Mouse (Mus musculus) erythroblast, embryonic 14.5 days (primary cell): ENCODE data around the gene Prkag2. TPM values are rescaled to one million over a fixed set of nuclear protein-coding genes. Genes with fewer than 3 reads are reported as not detected.
"Not testable (repeated sequence)": the region's sequence is repeated elsewhere in the genome, so short reads cannot be mapped to it uniquely, and the experiment has no call there.

Experiments
- H3K27me3 ChIP-seq: 2 replicates; pipeline ENCODE4 v1.6.1; 2012; ENCODE audit warnings: inconsistent platforms; ENCODE audit not compliant: control insufficient read depth
- H3K36me3 ChIP-seq: 2 replicates; pipeline ENCODE4 v1.6.1; 2012; ENCODE audit warnings: mild to moderate bottlenecking, inconsistent platforms; ENCODE audit not compliant: control insufficient read depth
- H3K4me1 ChIP-seq: 2 replicates; pipeline ENCODE4 v1.6.1; 2012; ENCODE audit warnings: inconsistent platforms; ENCODE audit not compliant: control insufficient read depth
- H3K4me3 ChIP-seq: replicated peaks from 2 replicates; pipeline ENCODE3; 2012; ENCODE audit warnings: moderate library complexity, mild to moderate bottlenecking, inconsistent platforms
- H3K9me3 ChIP-seq: 2 replicates; pipeline ENCODE4 v1.6.1; 2012; ENCODE audit warnings: low read length, inconsistent platforms, mixed read lengths; ENCODE audit not compliant: control insufficient read depth
- GATA1 ChIP-seq: IDR thresholded peaks from 2 replicates; pipeline ENCODE4 v1.6.1; 2012; ENCODE audit warnings: low read length, inconsistent platforms, mixed read lengths
- TAL1 ChIP-seq: IDR thresholded peaks from 3 replicates; pipeline ENCODE4 v1.6.1; 2012; ENCODE audit warnings: low read length, inconsistent platforms, mixed read lengths
- polyA plus RNA-seq: library from polyadenylated mRNA; stranded (reverse); fragments of >175 nt; gene quantifications from 2 replicates; pipeline ENCODE4 v1.2.3, GENCODE M21; 2012

Prkag2 gene
- polyA plus RNA-seq, 1 experiment: 0.07 TPM

GRCm38 (mm10) chr5:25080438-25080945 lies 19.9 kb downstream of the Prkag2 start:
- no peaks in the 10 kb centered on the region for H3K4me1 ChIP-seq
- H3K4me3 ChIP-seq: no peak overlapping the region
- peaks cover 2% of the 10 kb centered on the region; the same call in 1 of the 2 replicates for H3K9me3 ChIP-seq
- H3K36me3 ChIP-seq: no peaks in the 10 kb centered on the region
- TF ChIP-seq TAL1: no peak
- no peak for TF ChIP-seq GATA1
- H3K27me3 ChIP-seq: no peaks in the 10 kb centered on the region

GRCm38 (mm10) chr5:25079766-25080265 lies 20.6 kb downstream of the Prkag2 start:
- Histone ChIP-seq H3K27me3 (no peaks in the 10 kb centered on the region), H3K4me1 (no peaks in the 10 kb centered on the region), H3K9me3 (peaks cover 2% of the 10 kb centered on the region; the same call in 1 of the 2 replicates), H3K4me3 (no peak overlapping the region), H3K36me3 (no peaks in the 10 kb centered on the region)
- TF ChIP-seq TAL1: no peak
- no peak for TF ChIP-seq GATA1

- TF ChIP-seq TAL1 (no peak), GATA1 (no peak)
- Histone ChIP-seq H3K4me1 (no peaks in the 10 kb centered on the region), H3K4me3 (no peak overlapping the region), H3K27me3 (no peaks in the 10 kb centered on the region), H3K36me3 (no peaks in the 10 kb centered on the region), H3K9me3 (peaks cover 2% of the 10 kb centered on the region; the same call in 1 of the 2 replicates)
Observed at GRCm38 (mm10) chr5:25077873-25078651, 22.4 kb downstream of the Prkag2 start.

- not testable (repeated sequence) for H3K27me3 ChIP-seq, H3K9me3 ChIP-seq, H3K4me3 ChIP-seq, H3K36me3 ChIP-seq, H3K4me1 ChIP-seq
Observed at GRCm38 (mm10) chr5:25077258-25077657, 23.2 kb downstream of the Prkag2 start.

GRCm38 (mm10) chr5:25075623-25076022 lies 24.8 kb downstream of the Prkag2 start:
- H3K27me3 ChIP-seq: no peaks in the 10 kb centered on the region
- TF ChIP-seq TAL1 (no peak), GATA1 (no peak)
- H3K36me3 ChIP-seq: no peaks in the 10 kb centered on the region
- peaks cover 2% of the 10 kb centered on the region; the same call in 1 of the 2 replicates for H3K9me3 ChIP-seq
- H3K4me3 ChIP-seq: no peak overlapping the region
- H3K4me1 ChIP-seq: no peaks in the 10 kb centered on the region

DNA sequence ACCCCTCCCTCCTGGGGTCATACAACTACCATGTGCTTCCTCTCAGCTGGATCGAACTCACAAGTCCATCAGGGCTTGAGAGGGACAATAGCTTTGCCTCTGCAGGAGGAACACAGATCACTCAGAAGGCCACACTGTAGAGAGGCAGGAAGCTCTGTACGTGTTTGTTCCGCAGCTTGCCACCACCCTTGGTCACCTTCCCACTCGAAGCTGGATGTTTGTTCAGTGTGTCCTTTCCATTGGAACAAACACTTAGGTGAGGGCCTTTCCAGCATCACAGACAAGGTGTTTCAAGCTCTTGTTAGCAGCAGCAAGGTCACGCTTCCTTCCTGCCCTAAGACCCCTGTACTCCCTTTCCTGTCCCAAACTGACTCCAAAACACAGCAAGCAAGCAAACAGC lies 30.6 kb downstream of the Prkag2 start:
- Histone ChIP-seq H3K4me3 (no peak overlapping the region), H3K27me3 (no peaks in the 10 kb centered on the region), H3K9me3 (no peaks in the 10 kb centered on the region), H3K4me1 (no peaks in the 10 kb centered on the region), H3K36me3 (no peaks in the 10 kb centered on the region)
- no peak for TF ChIP-seq TAL1
- TF ChIP-seq GATA1: no peak

DNA sequence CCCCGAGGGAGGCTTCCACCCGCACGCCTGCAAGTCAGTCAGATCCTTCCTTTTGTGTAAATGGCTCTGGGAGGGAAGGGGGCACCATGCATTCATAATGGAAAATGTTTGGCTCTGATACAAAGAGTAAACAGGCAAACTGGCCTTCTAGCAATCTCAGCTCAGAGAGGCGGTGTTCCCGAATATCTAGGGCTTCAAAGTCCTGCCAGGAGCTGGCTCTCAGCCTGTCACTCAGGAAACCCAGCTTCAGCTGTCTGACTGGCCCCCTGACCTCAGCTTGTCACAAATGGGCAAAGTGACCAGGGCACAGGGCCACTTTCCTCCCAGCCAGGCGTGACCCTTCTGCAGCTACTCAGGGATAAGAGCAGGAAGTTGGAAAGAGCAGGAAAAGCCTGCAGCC lies 33.3 kb downstream of the Prkag2 start:
- H3K9me3 ChIP-seq: no peaks in the 10 kb centered on the region
- H3K4me1 ChIP-seq: no peaks in the 10 kb centered on the region
- H3K27me3 ChIP-seq: no peaks in the 10 kb centered on the region
- H3K4me3 ChIP-seq: no peak overlapping the region
- TF ChIP-seq GATA1: no peak
- no peak for TF ChIP-seq TAL1
- H3K36me3 ChIP-seq: no peaks in the 10 kb centered on the region

GRCm38 (mm10) chr5:25064270-25065232 lies 35.9 kb downstream of the Prkag2 start:
- Histone ChIP-seq H3K4me1 (no peaks in the 10 kb centered on the region), H3K27me3 (peaks cover 2% of the 10 kb centered on the region), H3K4me3 (no peak overlapping the region), H3K9me3 (no peaks in the 10 kb centered on the region), H3K36me3 (no peaks in the 10 kb centered on the region)
- TF ChIP-seq TAL1: no peak
- TF ChIP-seq GATA1: no peak
